Mouse (Mus musculus): ENCODE measurements around the gene Cdk8. TPM values are rescaled to one million over a fixed set of nuclear protein-coding genes. Genes with fewer than 3 reads are reported as not detected.

Cdk8 gene
- 10 to 100 TPM; 19.3 to 23.7 TPM for total RNA-seq (2023)

DNA sequence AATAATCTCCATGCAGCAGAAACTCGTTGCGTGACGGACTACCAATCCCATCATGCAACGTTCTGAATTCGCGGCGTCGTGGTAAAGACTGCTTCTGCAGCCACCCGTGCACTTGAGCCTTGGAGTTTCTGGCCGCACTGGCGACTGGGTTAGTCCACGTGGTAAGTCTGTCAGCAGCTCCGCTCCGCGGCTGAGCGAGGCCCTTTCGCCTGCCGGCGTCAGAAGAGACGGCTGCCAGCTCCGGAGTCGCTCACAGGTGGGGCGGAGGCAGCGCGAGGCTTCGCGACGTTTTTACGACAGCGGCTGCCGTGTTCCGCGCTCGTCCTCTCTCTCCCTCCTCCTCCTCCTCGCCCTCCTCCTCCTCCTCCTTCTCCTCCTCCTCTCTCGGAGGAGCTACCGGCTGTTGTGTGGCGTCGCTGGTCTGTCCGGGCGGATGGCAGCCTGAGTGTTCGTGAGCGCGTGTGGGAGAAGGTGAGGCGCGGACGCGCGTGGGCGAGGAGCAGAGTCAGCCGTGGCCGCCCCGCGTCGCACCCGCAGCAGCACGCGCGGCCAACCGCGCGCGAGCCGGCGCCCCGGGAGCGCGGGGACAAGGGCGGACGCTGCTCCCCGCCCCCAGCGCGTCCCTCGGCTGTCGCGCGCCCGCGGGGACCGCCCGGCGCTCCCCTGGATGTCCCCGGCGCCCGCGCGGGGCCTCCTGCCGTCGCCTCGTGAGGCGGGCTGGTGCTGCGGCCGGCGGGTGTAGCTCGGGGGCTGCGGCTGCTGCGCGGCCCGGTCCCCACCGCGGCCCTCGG is at the start of gene Cdk8:
Cdk8 (plus strand) TSS at position 367 of the 791 bp plus-strand sequence.

DNA sequence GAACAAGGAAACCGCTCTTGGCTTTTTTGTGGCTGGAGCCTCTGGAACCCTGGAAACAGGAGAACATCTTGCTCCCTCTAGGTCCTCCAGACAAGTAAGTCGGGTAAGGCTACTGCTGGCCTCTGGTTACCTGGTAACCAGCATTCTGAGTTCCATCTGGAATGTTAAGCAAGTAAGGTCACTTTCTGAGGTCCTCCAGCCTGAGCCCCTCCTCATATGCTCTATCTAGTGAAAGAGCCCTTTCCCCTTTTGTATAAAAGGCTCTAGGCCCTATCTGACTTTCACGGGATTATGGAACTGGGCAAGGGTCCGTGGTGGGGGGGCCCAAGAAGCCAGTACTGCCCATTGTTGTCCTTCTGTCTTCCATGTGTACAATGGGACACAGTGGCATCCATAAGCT is 45.8 kb upstream of the Cdk8 start, which contains the start of gene 1700001J03Rik:
1700001J03Rik (minus strand) TSS at position 101 of the 400 bp plus-strand sequence.

DNA sequence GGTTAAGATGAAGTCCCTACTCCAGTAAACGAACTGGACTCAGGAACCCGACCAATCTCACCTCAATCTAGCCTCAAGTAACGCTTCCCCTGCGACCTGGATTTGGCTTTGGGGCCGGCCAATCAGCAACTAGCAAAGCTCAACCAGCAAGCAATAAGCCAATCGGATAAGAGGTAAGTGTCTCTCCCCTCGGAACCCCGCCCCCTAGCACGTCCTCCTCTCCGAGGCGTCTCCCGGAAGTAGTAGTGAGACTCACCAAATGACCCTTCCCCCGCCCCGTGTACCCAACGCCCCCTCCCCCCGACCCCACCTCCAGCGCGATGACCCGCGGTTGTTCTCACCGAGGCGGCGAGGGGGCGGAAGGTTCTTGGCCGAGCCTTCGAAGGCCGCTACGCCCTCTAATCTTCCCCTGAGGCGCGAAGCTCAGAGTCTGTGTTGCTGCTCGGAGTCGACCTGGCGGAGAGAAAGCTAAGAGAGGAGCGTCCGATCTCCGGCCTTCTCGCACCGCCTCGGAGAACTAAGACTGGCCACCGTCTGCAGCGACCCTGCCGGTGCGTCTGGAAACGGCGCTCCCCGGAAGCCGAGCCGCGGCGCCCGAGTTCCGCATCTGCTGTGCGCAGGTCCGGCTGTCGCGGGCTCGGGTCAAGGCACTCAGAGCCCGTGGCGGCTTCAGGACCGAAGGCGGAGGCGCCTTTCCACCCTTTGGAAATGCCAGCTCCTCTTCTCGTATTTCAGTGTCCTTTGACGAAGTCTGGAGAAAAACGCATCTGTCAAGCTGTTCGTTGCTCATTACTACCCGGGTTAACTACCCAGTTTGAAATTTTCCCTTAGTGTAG is 9.9 kb upstream of the Cdk8 start, which contains the start of gene Rnf6:
Rnf6 (minus strand) TSS at position 677 of the 836 bp plus-strand sequence.

Other genes starting within 250 kb of the Cdk8 start
- gene Cyp3a25, start 221.6 kb upstream of the Cdk8 start, total RNA-seq (2023), result not detected
- not detected for gene Cyp3a59, start 152.0 kb upstream of the Cdk8 start, total RNA-seq (2023)
- gene Gm5565, start 70.7 kb upstream of the Cdk8 start, total RNA-seq (2023), result not detected
- not detected for gene Gm6309, start 60.5 kb upstream of the Cdk8 start, total RNA-seq (2023)
- 1 to 10 TPM; 1.3 to 1.7 TPM for gene 1700001J03Rik, start 45.9 kb upstream of the Cdk8 start, total RNA-seq (2023)
- gene Rnf6, start 9.7 kb upstream of the Cdk8 start, total RNA-seq (2023), result 10 to 100 TPM; 35.6 to 37.3 TPM
- gene Wasf3, start 153.8 kb downstream of the Cdk8 start, total RNA-seq (2023), result not detected